Mouse (Mus musculus): ENCODE measurements around the gene Gm20388. TPM values are rescaled to one million over a fixed set of nuclear protein-coding genes. Genes with fewer than 3 reads are reported as not detected.

Gene Gm20388
- total and polyA plus RNA-seq, 2 experiments from 2014 or later: 17.3 TPM; not detected in 1

GRCm38 (mm10) chr8:122282035-122282358, 2371.4 kb downstream of the Gm20388 start, which contains the start of gene Zfpm1:
Gene Zfpm1 (plus strand): TSS chr8:122282141.
- WGBS: under 1% methylated on average over 22 of the region's 60 CpGs
- TF ChIP-seq CTCF (IDR thresholded peaks at IDR 0.05; ENCODE audit: low read depth) (no peak), EP300 (IDR thresholded peaks at IDR 0.05; ENCODE audit: low read depth) (no peak)
- Histone ChIP-seq H3K4me1 (ENCODE audit: control insufficient read depth, insufficient read depth) (peaks cover 27% of the 10 kb centered on the region), H3K36me3 (replicated peaks; ENCODE audit: control insufficient read depth, insufficient read depth, low read length) (no peaks in the 10 kb centered on the region), H3K9ac (replicated peaks; ENCODE audit: low read depth, low read length) (peak within 1 kb of the TSS; percentile 83), H3K4me2 (ENCODE audit: low read depth, low read length) (peak within 1 kb of the TSS; percentile 83), H3K27me3 (ENCODE audit: control insufficient read depth, insufficient read depth, low read length) (no peaks in the 10 kb centered on the region), H3K27ac (ENCODE audit: low read depth) (peak within 1 kb of the TSS; percentile 88), H3K4me3 (ENCODE audit: low read depth, low read length) (peak within 1 kb of the TSS; percentile 68), H3K9me3 (replicated peaks; ENCODE audit: control insufficient read depth, low read length) (no peaks in the 10 kb centered on the region)
- ATAC-seq (ENCODE audit: insufficient read depth, low read depth) (no peak), DNase-seq (ENCODE audit: low spot score) (no peak)

DNA sequence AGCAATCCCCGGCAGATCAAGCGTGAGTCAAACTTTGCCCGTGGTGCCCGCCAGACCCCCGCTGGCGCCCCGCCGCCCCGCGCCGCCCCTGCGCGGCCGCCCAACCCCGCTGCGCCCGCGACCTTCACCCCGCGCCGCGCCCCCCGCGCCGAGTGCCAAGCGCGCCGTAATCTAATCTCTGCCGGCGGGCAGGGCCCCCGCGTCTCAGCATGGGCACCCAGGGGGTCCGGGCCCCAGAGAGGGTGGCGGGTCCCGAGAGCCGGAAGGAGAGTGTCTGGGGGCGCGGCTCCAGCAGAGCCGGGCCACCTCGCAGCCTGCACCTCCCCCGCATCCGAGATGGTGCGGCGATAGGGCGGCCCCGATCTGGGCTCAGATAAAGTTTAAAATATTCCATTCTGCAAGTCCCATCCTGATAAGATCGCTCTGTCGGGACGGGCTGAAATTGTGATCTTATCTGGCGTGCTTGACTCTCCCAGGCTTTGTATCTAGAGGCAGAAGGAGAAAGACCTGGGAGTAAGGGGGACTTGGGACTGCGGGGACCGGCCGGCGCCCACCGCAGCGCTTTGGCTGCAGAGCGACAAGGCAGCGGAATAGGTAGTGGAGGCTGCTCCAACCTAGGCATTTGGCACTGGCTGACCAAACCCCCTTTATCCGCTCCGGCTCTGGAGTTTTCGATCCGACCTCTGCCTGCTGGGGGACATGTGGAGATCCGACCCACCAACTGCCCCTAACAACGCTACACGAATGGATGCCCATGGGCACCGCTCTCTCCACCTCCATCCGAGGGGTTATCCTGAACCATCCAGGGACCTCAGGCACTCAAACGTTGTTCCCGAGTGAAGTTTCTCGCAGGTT, 2372.1 kb downstream of the Gm20388 start:
- peaks cover 28% of the 10 kb centered on the region for H3K4me1 ChIP-seq (ENCODE audit: control insufficient read depth, insufficient read depth)
- ATAC-seq (ENCODE audit: insufficient read depth, low read depth) (no peak), DNase-seq (ENCODE audit: low spot score) (no peak)
- peak overlapping the region; percentile 83 for H3K4me2 ChIP-seq (ENCODE audit: low read depth, low read length)
- under 1% methylated on average over 52 of the region's 70 CpGs for WGBS
- peak overlapping the region; percentile 68 for H3K4me3 ChIP-seq (ENCODE audit: low read depth, low read length)
- H3K9me3 ChIP-seq (replicated peaks; ENCODE audit: control insufficient read depth, low read length): no peaks in the 10 kb centered on the region
- no peaks in the 10 kb centered on the region for H3K27me3 ChIP-seq (ENCODE audit: control insufficient read depth, insufficient read depth, low read length)
- no peaks in the 10 kb centered on the region for H3K36me3 ChIP-seq (replicated peaks; ENCODE audit: control insufficient read depth, insufficient read depth, low read length)
- peak overlapping the region; percentile 83 for H3K9ac ChIP-seq (replicated peaks; ENCODE audit: low read depth, low read length)
- H3K27ac ChIP-seq (ENCODE audit: low read depth): peak overlapping the region; percentile 67
- TF ChIP-seq CTCF (IDR thresholded peaks at IDR 0.05; ENCODE audit: low read depth) (no peak), EP300 (IDR thresholded peaks at IDR 0.05; ENCODE audit: low read depth) (no peak)

GRCm38 (mm10) chr8:122283356-122284202, 2372.9 kb downstream of the Gm20388 start:
- H3K4me2 ChIP-seq (ENCODE audit: low read depth, low read length): peak overlapping the region; percentile 83
- H3K4me3 ChIP-seq (ENCODE audit: low read depth, low read length): peak overlapping the region; percentile 68
- H3K9me3 ChIP-seq (replicated peaks; ENCODE audit: control insufficient read depth, low read length): no peaks in the 10 kb centered on the region
- WGBS: 1% methylated on average over 37 of the region's 37 CpGs
- H3K9ac ChIP-seq (replicated peaks; ENCODE audit: low read depth, low read length): peak overlapping the region; percentile 83
- ATAC-seq (ENCODE audit: insufficient read depth, low read depth): no peak
- no peaks in the 10 kb centered on the region for H3K27me3 ChIP-seq (ENCODE audit: control insufficient read depth, insufficient read depth, low read length)
- peak overlapping the region; percentile 67 for H3K27ac ChIP-seq (ENCODE audit: low read depth)
- TF ChIP-seq EP300 (IDR thresholded peaks at IDR 0.05; ENCODE audit: low read depth) (peak; percentile 49; the same call in 1 of the 2 replicates), CTCF (IDR thresholded peaks at IDR 0.05; ENCODE audit: low read depth) (0 out of 2 replicates have a peak, but pooled peaks have one; percentile 21)
- H3K36me3 ChIP-seq (replicated peaks; ENCODE audit: control insufficient read depth, insufficient read depth, low read length): no peaks in the 10 kb centered on the region
- peak; percentile 68 for DNase-seq (ENCODE audit: low spot score)
- peaks cover 28% of the 10 kb centered on the region for H3K4me1 ChIP-seq (ENCODE audit: control insufficient read depth, insufficient read depth)

- no peaks in the 10 kb centered on the region for H3K36me3 ChIP-seq (replicated peaks; ENCODE audit: control insufficient read depth, insufficient read depth, low read length)
- no peak for TF ChIP-seq EP300 (IDR thresholded peaks at IDR 0.05; ENCODE audit: low read depth)
- no peak for TF ChIP-seq CTCF (IDR thresholded peaks at IDR 0.05; ENCODE audit: low read depth)
- H3K4me2 ChIP-seq (ENCODE audit: low read depth, low read length): peak overlapping the region; percentile 83
- WGBS: 13% methylated on average over 27 of the region's 33 CpGs
- no peaks in the 10 kb centered on the region for H3K27me3 ChIP-seq (ENCODE audit: control insufficient read depth, insufficient read depth, low read length)
- ATAC-seq (ENCODE audit: insufficient read depth, low read depth) (no peak), DNase-seq (ENCODE audit: low spot score) (no peak)
- H3K27ac ChIP-seq (ENCODE audit: low read depth): peak overlapping the region; percentile 67
- peaks cover 28% of the 10 kb centered on the region for H3K4me1 ChIP-seq (ENCODE audit: control insufficient read depth, insufficient read depth)
- H3K9ac ChIP-seq (replicated peaks; ENCODE audit: low read depth, low read length): peak overlapping the region; percentile 83; the same call in 1 of the 2 replicates
- H3K4me3 ChIP-seq (ENCODE audit: low read depth, low read length): peak overlapping the region; percentile 68
- H3K9me3 ChIP-seq (replicated peaks; ENCODE audit: control insufficient read depth, low read length): no peaks in the 10 kb centered on the region
Observed at GRCm38 (mm10) chr8:122284203-122284658, 2373.6 kb downstream of the Gm20388 start.

DNA sequence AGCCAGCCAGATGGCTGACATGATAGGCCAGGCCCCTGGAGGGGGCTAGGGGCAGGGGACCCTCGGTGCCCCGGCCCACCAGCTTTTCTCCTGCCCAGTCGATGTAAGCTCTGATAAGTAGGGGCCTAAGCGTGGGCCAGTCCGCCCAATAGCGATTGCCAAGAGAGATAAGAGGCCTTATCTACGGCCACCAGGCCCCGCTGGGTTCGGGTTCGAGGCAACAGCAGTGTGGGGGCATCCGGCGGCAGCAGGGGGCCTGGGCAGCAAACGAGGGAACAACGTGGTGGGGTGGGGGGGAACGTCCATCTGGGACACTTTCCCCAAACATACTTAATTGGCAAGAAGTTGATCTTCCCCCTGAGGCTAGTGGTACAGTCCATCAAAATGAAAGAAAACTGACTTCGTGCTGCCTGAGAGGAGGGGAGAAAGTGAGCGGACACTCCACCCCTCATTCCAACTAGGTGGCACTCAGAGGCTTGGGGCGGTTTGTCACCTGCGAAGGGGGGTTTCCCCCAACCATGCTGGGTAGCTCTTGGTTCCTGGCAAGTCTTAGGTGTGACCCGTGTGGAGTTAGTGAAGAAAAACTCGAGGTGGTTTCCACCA, 2374.1 kb downstream of the Gm20388 start:
- TF ChIP-seq CTCF (IDR thresholded peaks at IDR 0.05; ENCODE audit: low read depth) (no peak), EP300 (IDR thresholded peaks at IDR 0.05; ENCODE audit: low read depth) (no peak)
- DNase-seq (ENCODE audit: low spot score) (no peak), ATAC-seq (ENCODE audit: insufficient read depth, low read depth) (no peak)
- H3K27me3 ChIP-seq (ENCODE audit: control insufficient read depth, insufficient read depth, low read length): no peaks in the 10 kb centered on the region
- peak overlapping the region; percentile 83; the same call in 1 of the 2 replicates for H3K9ac ChIP-seq (replicated peaks; ENCODE audit: low read depth, low read length)
- H3K4me1 ChIP-seq (ENCODE audit: control insufficient read depth, insufficient read depth): peaks cover 28% of the 10 kb centered on the region
- H3K9me3 ChIP-seq (replicated peaks; ENCODE audit: control insufficient read depth, low read length): no peaks in the 10 kb centered on the region
- H3K4me2 ChIP-seq (ENCODE audit: low read depth, low read length): peak overlapping the region; percentile 83
- WGBS: 22% methylated on average over 21 of the region's 21 CpGs
- H3K27ac ChIP-seq (ENCODE audit: low read depth): peak overlapping the region; percentile 67; the same call in 1 of the 2 replicates
- H3K36me3 ChIP-seq (replicated peaks; ENCODE audit: control insufficient read depth, insufficient read depth, low read length): no peaks in the 10 kb centered on the region
- peak overlapping the region; percentile 68 for H3K4me3 ChIP-seq (ENCODE audit: low read depth, low read length)
